Mouse (Mus musculus) E14TG2a.4 (cell line): Measurements from ENCODE around the gene Slco2b1.

ENCODE experiments used
- CTCF ChIP-seq: conservative IDR thresholded peaks from 2 replicates; pipeline ENCODE4 v1.5.1; 2014; ENCODE audit warnings: low read length
- POU5F1 ChIP-seq: IDR thresholded peaks from 2 replicates; pipeline ENCODE4 v1.6.1; 2014; ENCODE audit warnings: low read length, borderline replicate concordance

- TF ChIP-seq CTCF = no peak
- no peak for TF ChIP-seq POU5F1
Observed at GRCm38 (mm10) chr7:99633966-99634665, 77.0 kb downstream of the Slco2b1 start.
